Mouse (Mus musculus): ENCODE data around the gene Ppie. TPM values are rescaled to one million over a fixed set of nuclear protein-coding genes. Genes with fewer than 3 reads are reported as not detected.

Ppie gene
- polyA plus RNA-seq, 1 experiment: 65.0 TPM

DNA sequence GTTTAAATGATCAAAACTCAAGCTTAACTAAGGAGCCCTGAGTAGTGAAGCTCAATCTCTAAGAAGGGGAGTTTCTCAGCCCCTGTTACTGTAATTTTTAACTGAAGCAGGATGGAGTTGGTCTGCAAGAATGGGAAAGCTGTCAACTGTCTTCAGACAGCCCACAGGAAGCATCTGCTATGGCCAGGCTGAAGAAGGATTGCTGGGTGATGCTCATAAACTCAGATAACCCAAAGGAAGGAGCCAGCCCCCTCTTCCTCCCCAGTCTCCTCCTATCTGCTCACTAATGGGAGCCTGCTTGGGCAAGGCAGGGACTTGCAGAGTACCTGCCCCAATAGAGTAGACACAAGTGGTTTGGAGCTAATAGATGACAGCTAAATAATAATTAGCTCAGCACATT is 16.1 kb upstream of the Ppie start:
- Histone ChIP-seq H3K36me3 (ENCODE audit: control insufficient read depth, insufficient read depth) (no peaks in the 10 kb centered on the region), H3K27me3 (ENCODE audit: control insufficient read depth, insufficient read depth, insufficient read length) (peaks cover 20% of the 10 kb centered on the region), H3ac (ENCODE audit: control insufficient read depth, insufficient read length) (no peak overlapping the region), H3K79me2 (ENCODE audit: control insufficient read depth, insufficient read depth) (no peaks in the 10 kb centered on the region), H3K4me2 (ENCODE audit: low read depth) (no peak overlapping the region), H3K4me3 (no peak overlapping the region)
- TF ChIP-seq SRF (IDR thresholded peaks at IDR 0.05; ENCODE audit: control insufficient read depth, insufficient read length, low read depth) (no peak), CEBPB (IDR thresholded peaks at IDR 0.05; ENCODE audit: insufficient read depth, poor library complexity, severe bottlenecking) (no peak), TCF12 (IDR thresholded peaks at IDR 0.05; ENCODE audit: insufficient read depth, poor library complexity, severe bottlenecking) (no peak), POLR2AphosphoS2 (IDR thresholded peaks at IDR 0.05; ENCODE audit: insufficient read length, low read depth) (no peak), MYOG (IDR thresholded peaks at IDR 0.05; ENCODE audit: control insufficient read depth in 1 of 3, insufficient read depth in 1 of 3, insufficient read length in 2 of 3, low read depth in 2 of 3) (no peak), E2F4 (IDR thresholded peaks at IDR 0.05; ENCODE audit: insufficient read depth) (no peak), TCF3 (IDR thresholded peaks at IDR 0.05; ENCODE audit: insufficient read length, low read depth) (no peak), REST (IDR thresholded peaks at IDR 0.05; ENCODE audit: insufficient read depth, insufficient read length) (no peak)

DNA sequence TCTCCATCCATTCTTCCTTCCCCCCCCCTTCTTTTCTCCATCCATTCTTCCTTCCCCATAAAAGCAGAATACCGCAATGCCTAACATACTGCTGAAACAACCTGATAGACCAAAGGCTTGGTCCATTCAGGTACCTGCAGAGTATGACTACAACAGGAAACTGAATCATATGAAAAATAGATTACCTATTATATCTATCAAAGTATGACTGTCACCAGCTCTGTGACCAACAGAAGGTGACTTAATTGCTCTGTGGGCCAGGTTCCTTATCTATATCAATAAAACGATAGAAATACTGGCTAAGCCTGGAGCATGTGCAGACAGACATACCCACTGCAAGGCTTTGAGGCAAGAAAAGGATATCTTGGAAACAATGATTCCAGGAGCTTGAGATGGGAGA is 15.7 kb upstream of the Ppie start:
- H3K4me2 ChIP-seq (ENCODE audit: low read depth): no peak overlapping the region
- no peak overlapping the region for H3ac ChIP-seq (ENCODE audit: control insufficient read depth, insufficient read length)
- H3K79me2 ChIP-seq (ENCODE audit: control insufficient read depth, insufficient read depth): no peaks in the 10 kb centered on the region
- H3K36me3 ChIP-seq (ENCODE audit: control insufficient read depth, insufficient read depth): no peaks in the 10 kb centered on the region
- H3K4me3 ChIP-seq: no peak overlapping the region
- no peak for TF ChIP-seq POLR2A (IDR thresholded peaks at IDR 0.05; ENCODE audit: insufficient read length, low read depth)
- no peak for TF ChIP-seq TCF3 (IDR thresholded peaks at IDR 0.05; ENCODE audit: insufficient read length, low read depth)
- no peak for TF ChIP-seq CEBPB (IDR thresholded peaks at IDR 0.05; ENCODE audit: insufficient read depth, poor library complexity, severe bottlenecking)
- TF ChIP-seq REST (IDR thresholded peaks at IDR 0.05; ENCODE audit: insufficient read depth, insufficient read length): no peak
- TF ChIP-seq SRF (IDR thresholded peaks at IDR 0.05; ENCODE audit: control insufficient read depth, insufficient read length, low read depth): no peak
- no peak for TF ChIP-seq POLR2AphosphoS2 (IDR thresholded peaks at IDR 0.05; ENCODE audit: insufficient read length, low read depth)
- no peak for TF ChIP-seq E2F4 (IDR thresholded peaks at IDR 0.05; ENCODE audit: insufficient read depth)
- TF ChIP-seq USF1 (IDR thresholded peaks at IDR 0.05; ENCODE audit: low read depth): no peak
- no peak for TF ChIP-seq MYOG (IDR thresholded peaks at IDR 0.05; ENCODE audit: control insufficient read depth in 1 of 3, insufficient read depth in 1 of 3, insufficient read length in 2 of 3, low read depth in 2 of 3)
- H3K27me3 ChIP-seq (ENCODE audit: control insufficient read depth, insufficient read depth, insufficient read length): peaks cover 16% of the 10 kb centered on the region

DNA sequence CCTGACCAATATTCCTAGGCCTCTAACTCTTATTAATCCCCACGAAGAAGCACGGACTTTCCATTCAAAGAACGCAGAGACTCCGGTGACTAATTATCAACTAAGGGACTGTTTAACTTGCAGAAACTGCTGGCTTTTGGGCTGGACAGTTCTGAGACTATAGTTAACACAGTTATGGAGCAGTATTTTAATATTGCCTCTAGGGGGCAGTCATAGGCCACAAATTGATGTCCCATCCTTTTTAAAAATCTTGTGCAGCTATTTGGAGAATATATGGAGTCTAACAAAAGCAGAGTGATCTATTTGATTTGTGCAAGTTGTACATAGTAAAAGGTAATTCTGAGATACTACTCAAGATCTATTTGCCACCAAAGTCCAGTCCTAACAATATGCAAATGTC is 15.3 kb upstream of the Ppie start:
- TF ChIP-seq MYOD1 (IDR thresholded peaks at IDR 0.05; ENCODE audit: control insufficient read depth in 1 of 3, insufficient read length in 2 of 3, low read depth in 2 of 3) (no peak), MYOG (IDR thresholded peaks at IDR 0.05; ENCODE audit: control insufficient read depth in 1 of 3, insufficient read depth in 1 of 3, insufficient read length in 2 of 3, low read depth in 2 of 3) (no peak), POLR2AphosphoS2 (IDR thresholded peaks at IDR 0.05; ENCODE audit: insufficient read length, low read depth) (no peak), CEBPB (IDR thresholded peaks at IDR 0.05; ENCODE audit: insufficient read depth, poor library complexity, severe bottlenecking) (no peak), POLR2A (IDR thresholded peaks at IDR 0.05; ENCODE audit: insufficient read length, low read depth) (no peak)
- H3K4me3 ChIP-seq: no peak overlapping the region
- H3K79me2 ChIP-seq (ENCODE audit: control insufficient read depth, insufficient read depth): no peaks in the 10 kb centered on the region
- H3ac ChIP-seq (ENCODE audit: control insufficient read depth, insufficient read length): no peak overlapping the region
- no peaks in the 10 kb centered on the region for H3K36me3 ChIP-seq (ENCODE audit: control insufficient read depth, insufficient read depth)
- H3K4me2 ChIP-seq (ENCODE audit: low read depth): no peak overlapping the region
- peaks cover 12% of the 10 kb centered on the region for H3K27me3 ChIP-seq (ENCODE audit: control insufficient read depth, insufficient read depth, insufficient read length)

DNA sequence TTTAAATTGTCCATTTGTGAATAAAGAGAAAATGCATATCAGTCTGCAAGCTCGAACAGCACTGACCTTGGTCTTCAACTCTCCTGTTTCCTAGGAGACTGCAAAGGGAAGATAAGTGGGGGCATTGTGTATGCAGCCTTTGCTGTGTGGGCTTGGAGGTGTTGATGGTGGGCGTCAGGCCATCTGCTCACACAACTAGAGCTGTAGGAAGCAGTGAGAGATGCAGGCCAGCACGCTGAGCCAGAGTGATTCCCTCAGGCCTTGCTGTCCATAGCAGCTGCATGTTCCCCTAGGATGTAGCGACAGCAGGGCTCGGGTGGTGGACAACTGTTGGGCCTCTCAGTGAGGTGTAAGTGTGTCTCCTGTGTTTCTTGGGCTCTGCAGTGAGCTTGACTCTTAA is 13.2 kb upstream of the Ppie start:
- no peak overlapping the region for H3ac ChIP-seq (ENCODE audit: control insufficient read depth, insufficient read length)
- H3K4me3 ChIP-seq: no peak overlapping the region
- H3K27me3 ChIP-seq (ENCODE audit: control insufficient read depth, insufficient read depth, insufficient read length): peaks cover 18% of the 10 kb centered on the region
- H3K4me2 ChIP-seq (ENCODE audit: low read depth): no peak overlapping the region
- no peaks in the 10 kb centered on the region for H3K79me2 ChIP-seq (ENCODE audit: control insufficient read depth, insufficient read depth)
- TF ChIP-seq TCF3 (IDR thresholded peaks at IDR 0.05; ENCODE audit: insufficient read length, low read depth) (no peak), REST (IDR thresholded peaks at IDR 0.05; ENCODE audit: insufficient read depth, insufficient read length) (no peak), MYOG (IDR thresholded peaks at IDR 0.05; ENCODE audit: control insufficient read depth in 1 of 3, insufficient read depth in 1 of 3, insufficient read length in 2 of 3, low read depth in 2 of 3) (no peak), USF1 (IDR thresholded peaks at IDR 0.05; ENCODE audit: low read depth) (no peak), SRF (IDR thresholded peaks at IDR 0.05; ENCODE audit: control insufficient read depth, insufficient read length, low read depth) (no peak), CEBPB (IDR thresholded peaks at IDR 0.05; ENCODE audit: insufficient read depth, poor library complexity, severe bottlenecking) (no peak), MYOD1 (IDR thresholded peaks at IDR 0.05; ENCODE audit: control insufficient read depth in 1 of 3, insufficient read length in 2 of 3, low read depth in 2 of 3) (no peak), POLR2AphosphoS2 (IDR thresholded peaks at IDR 0.05; ENCODE audit: insufficient read length, low read depth) (no peak), MAX (IDR thresholded peaks at IDR 0.05; ENCODE audit: low read depth) (no peak)
- no peaks in the 10 kb centered on the region for H3K36me3 ChIP-seq (ENCODE audit: control insufficient read depth, insufficient read depth)

DNA sequence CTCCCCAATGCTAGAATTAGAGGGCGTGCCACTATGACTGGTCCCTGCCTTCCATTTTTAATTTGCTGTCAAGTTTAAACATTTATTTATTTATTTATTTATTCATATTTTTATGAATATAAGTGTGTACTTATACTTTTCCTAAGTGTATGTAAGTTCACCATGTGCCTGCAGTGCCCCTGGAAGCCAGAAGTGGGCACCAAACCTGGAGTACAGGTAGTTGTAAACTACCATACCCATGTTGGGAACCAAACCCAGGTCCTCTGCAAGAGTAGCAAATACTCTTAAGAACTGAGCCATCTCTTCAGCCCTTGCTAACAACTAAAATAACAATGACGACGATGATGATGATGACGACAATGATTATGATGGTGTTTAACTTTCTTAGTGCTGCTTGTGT is 12.3 kb upstream of the Ppie start:
- H3K4me3 ChIP-seq: no peak overlapping the region
- no peak for TF ChIP-seq USF1 (IDR thresholded peaks at IDR 0.05; ENCODE audit: low read depth)
- no peak for TF ChIP-seq TCF3 (IDR thresholded peaks at IDR 0.05; ENCODE audit: insufficient read length, low read depth)
- TF ChIP-seq MYOD1 (IDR thresholded peaks at IDR 0.05; ENCODE audit: control insufficient read depth in 1 of 3, insufficient read length in 2 of 3, low read depth in 2 of 3): no peak
- TF ChIP-seq SRF (IDR thresholded peaks at IDR 0.05; ENCODE audit: control insufficient read depth, insufficient read length, low read depth): no peak
- TF ChIP-seq MYOG (IDR thresholded peaks at IDR 0.05; ENCODE audit: control insufficient read depth in 1 of 3, insufficient read depth in 1 of 3, insufficient read length in 2 of 3, low read depth in 2 of 3): no peak
- no peak for TF ChIP-seq MAX (IDR thresholded peaks at IDR 0.05; ENCODE audit: low read depth)
- TF ChIP-seq POLR2AphosphoS2 (IDR thresholded peaks at IDR 0.05; ENCODE audit: insufficient read length, low read depth): no peak
- no peak for TF ChIP-seq REST (IDR thresholded peaks at IDR 0.05; ENCODE audit: insufficient read depth, insufficient read length)
- no peak for TF ChIP-seq TCF12 (IDR thresholded peaks at IDR 0.05; ENCODE audit: insufficient read depth, poor library complexity, severe bottlenecking)
- TF ChIP-seq POLR2A (IDR thresholded peaks at IDR 0.05; ENCODE audit: insufficient read length, low read depth): no peak
- no peak for TF ChIP-seq E2F4 (IDR thresholded peaks at IDR 0.05; ENCODE audit: insufficient read depth)
- no peak for TF ChIP-seq CEBPB (IDR thresholded peaks at IDR 0.05; ENCODE audit: insufficient read depth, poor library complexity, severe bottlenecking)

More for the DNA sequence above, 12.3 kb upstream of the Ppie start:
- H3ac ChIP-seq (ENCODE audit: control insufficient read depth, insufficient read length): no peak overlapping the region
- no peaks in the 10 kb centered on the region for H3K36me3 ChIP-seq (ENCODE audit: control insufficient read depth, insufficient read depth)
- H3K27me3 ChIP-seq (ENCODE audit: control insufficient read depth, insufficient read depth, insufficient read length): peaks cover 19% of the 10 kb centered on the region
- H3K4me2 ChIP-seq (ENCODE audit: low read depth): no peak overlapping the region
- H3K79me2 ChIP-seq (ENCODE audit: control insufficient read depth, insufficient read depth): no peaks in the 10 kb centered on the region
